ENCODE assay signal across 11 mouse cellular contexts in the genomic region with DNA sequence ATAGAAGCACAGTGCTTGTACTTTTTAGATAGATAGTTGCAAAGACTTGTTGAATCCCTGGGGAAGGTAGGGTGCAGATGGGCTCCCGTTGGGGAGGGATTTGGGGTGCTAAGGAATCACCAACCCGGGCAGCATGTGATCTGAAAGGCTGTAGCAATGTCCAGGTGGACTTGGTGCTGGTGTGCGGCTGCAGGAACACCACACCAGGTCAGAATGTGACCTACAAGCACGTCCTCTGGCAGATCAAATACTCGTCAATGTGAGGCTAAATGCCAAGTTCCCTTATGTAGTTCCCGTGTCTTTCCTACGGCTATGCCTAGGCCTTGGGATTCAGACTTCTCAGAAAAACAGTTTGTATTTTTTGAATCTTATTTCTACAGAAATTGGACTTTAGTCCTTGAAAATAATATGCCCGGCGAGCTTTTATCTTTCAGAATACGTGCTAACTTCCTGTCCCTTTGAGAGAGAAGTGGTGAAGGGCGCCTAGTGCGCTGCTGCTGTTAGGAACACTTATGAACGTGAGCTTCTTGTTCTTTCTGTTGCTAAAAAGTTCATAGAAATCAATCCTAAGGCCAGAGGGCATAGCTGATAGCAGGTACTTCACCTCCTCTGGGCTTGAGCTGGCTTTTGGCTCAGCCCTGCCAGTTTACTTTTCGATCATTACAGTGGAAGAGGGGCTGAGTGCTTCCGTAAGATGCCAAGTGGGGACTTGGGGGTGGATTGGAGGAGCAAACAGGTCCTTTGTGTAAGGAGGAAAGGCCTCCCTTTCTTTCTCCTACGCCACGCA. TPM values are rescaled to one million over a fixed set of nuclear protein-coding genes. Genes with fewer than 3 reads are reported as not detected.
DNase-seq lines count a peak whose midpoint lies in the region; ATAC-seq and TF ChIP-seq lines count a peak whose summit lies in the region.
"Had no signal": no experiment of that assay in that cellular context is flagged by ENCODE, and none has a peak within 500 bp of the region (broad histone marks: within the 10 kb centered on the region; RNA-seq: fewer than 3 reads in every experiment).

No protein-coding gene starts in this region.

- H3K4me2 ChIP-seq in heart, embryonic 11.5 days, result no peak overlapping the region
- no peak overlapping the region for H3K4me2 ChIP-seq in forebrain, embryonic 11.5 days (ENCODE audit: low read depth, low read length, severe bottlenecking)
- H3K4me2 ChIP-seq: forebrain, embryonic 12.5 days; limb, embryonic 12.5 days had no signal

- TF ChIP-seq POLR2A in liver, adult 2 months (IDR thresholded peaks at IDR 0.05; ENCODE audit: extremely low read depth, insufficient read depth, low read length), result no peak

- no peaks in the 10 kb centered on the region for H3K9me3 ChIP-seq in heart, embryonic 11.5 days (replicated peaks; ENCODE audit: control insufficient read depth, low read length)
- H3K9me3 ChIP-seq in forebrain, embryonic 11.5 days (ENCODE audit: control insufficient read depth, low read length), result no peaks in the 10 kb centered on the region

- no peak overlapping the region for H3K4me3 ChIP-seq in heart, embryonic 11.5 days (ENCODE audit: low read depth, low read length)
- no peak overlapping the region for H3K4me3 ChIP-seq in liver, adult 2 months (ENCODE audit: insufficient read depth, low read depth, low read length)
- no peak overlapping the region for H3K4me3 ChIP-seq in forebrain, embryonic 11.5 days (ENCODE audit: low read depth, low read length)
- H3K4me3 ChIP-seq: forebrain, embryonic 12.5 days; limb, embryonic 12.5 days had no signal

- no peak for ATAC-seq in heart, embryonic 11.5 days (replicated peaks; ENCODE audit: insufficient number of reproducible peaks, low FRiP score, low TSS enrichment)
- ATAC-seq in forebrain, embryonic 11.5 days (replicated peaks; ENCODE audit: low FRiP score), result no peak

- H3K36me3 ChIP-seq in heart, embryonic 11.5 days (ENCODE audit: control insufficient read depth, insufficient read depth, low read length), result no peaks in the 10 kb centered on the region; the same call in 1 of the 2 replicates
- H3K36me3 ChIP-seq in liver, adult 2 months (ENCODE audit: control insufficient read depth, insufficient read depth, low read length), result no peaks in the 10 kb centered on the region
- no peaks in the 10 kb centered on the region; the same call in 1 of the 2 replicates for H3K36me3 ChIP-seq in forebrain, embryonic 11.5 days (ENCODE audit: control insufficient read depth, insufficient read depth, low read length)

- H3K9ac ChIP-seq in heart, embryonic 11.5 days (ENCODE audit: low read depth, low read length), result no peak overlapping the region; the same call in 1 of the 2 replicates
- H3K9ac ChIP-seq in liver, adult 2 months (ENCODE audit: low read depth, low read length), result peak overlapping the region; percentile 1; the same call in 1 of the 2 replicates
- H3K9ac ChIP-seq in forebrain, embryonic 11.5 days (ENCODE audit: low read length), result no peak overlapping the region
- H3K9ac ChIP-seq: forebrain, embryonic 12.5 days; limb, embryonic 12.5 days had no signal

- peak; percentile 88 for DNase-seq in heart, adult 11 months
- DNase-seq in liver, adult 2 months (ENCODE audit: extremely low read depth, low read depth, low spot score), result peak; percentile 91
- DNase-seq in liver, result no peak
- DNase-seq in induced T-regulatory cell, adult 2 months (ENCODE audit: low read depth), result peak; percentile 62
- DNase-seq in lung, postnatal 25 days (ENCODE audit: low spot score), result peak; percentile 62
- no peak for DNase-seq in c-Kit-positive CD71-positive TER-119-positive erythroid progenitor cells, embryonic 14.5 days (ENCODE audit: low spot score)
- no peak for DNase-seq in forebrain, embryonic 11.5 days (ENCODE audit: low spot score)
- DNase-seq: cerebellum, postnatal 36 days had no signal

- no peak overlapping the region; the same call in 1 of the 2 replicates for H3K27ac ChIP-seq in heart, embryonic 11.5 days (ENCODE audit: low read depth, low read length)
- H3K27ac ChIP-seq in liver, adult 2 months (replicated peaks; ENCODE audit: insufficient read depth, low read depth, low read length), result peak overlapping the region; percentile 59
- H3K27ac ChIP-seq in forebrain, embryonic 11.5 days (ENCODE audit: low read depth, low read length), result no peak overlapping the region
- H3K27ac ChIP-seq: forebrain, embryonic 12.5 days; limb, embryonic 12.5 days had no signal

- WGBS in heart, embryonic 11.5 days (ENCODE audit: insufficient replicate concordance), result 68% methylated on average over 17 of the region's 17 CpGs
- 17% methylated on average over 17 of the region's 17 CpGs for WGBS in liver, adult 2 months
- 77% methylated on average over 17 of the region's 17 CpGs for WGBS in forebrain, embryonic 11.5 days

- H3K79me2 ChIP-seq in liver, adult 2 months (ENCODE audit: control insufficient read depth, insufficient read depth, low read length), result peaks cover 48% of the 10 kb centered on the region

- H3K27me3 ChIP-seq in heart, embryonic 11.5 days (ENCODE audit: control insufficient read depth, insufficient read depth, low read length), result no peaks in the 10 kb centered on the region
- H3K27me3 ChIP-seq in liver, adult 2 months (ENCODE audit: control insufficient read depth, insufficient read depth, low read length), result no peaks in the 10 kb centered on the region
- H3K27me3 ChIP-seq in forebrain, embryonic 11.5 days (ENCODE audit: control insufficient read depth, insufficient read depth, low read length), result no peaks in the 10 kb centered on the region
- H3K27me3 ChIP-seq: forebrain, embryonic 12.5 days; limb, embryonic 12.5 days had no signal

- no peak for TF ChIP-seq CTCF in liver, adult 2 months (IDR thresholded peaks at IDR 0.05; ENCODE audit: low read depth, low read length)

- H3K4me1 ChIP-seq in heart, embryonic 11.5 days (ENCODE audit: control insufficient read depth, insufficient read depth, low read length), result peaks cover 43% of the 10 kb centered on the region
- H3K4me1 ChIP-seq in liver, adult 2 months (ENCODE audit: control insufficient read depth, insufficient read depth, low read length), result peaks cover 42% of the 10 kb centered on the region
- H3K4me1 ChIP-seq in forebrain, embryonic 11.5 days (replicated peaks; ENCODE audit: control insufficient read depth, insufficient read depth, low read length), result peaks cover 5% of the 10 kb centered on the region; the same call in 1 of the 2 replicates

RNA-seq across cellular contexts. Expression of gene Pptc7, which starts 7.6 kb away (rescaled TPM):
- polyA plus RNA-seq in heart, embryonic 11.5 days (2014; fragmentation: Nextera tagmentation; extraction: Ambion mirVana), result 10.2 and 12.3 TPM in 2 replicates
- total RNA-seq in liver, adult 2 months (2014; rRNA removed), result 16.3 and 17.6 TPM in 2 replicates
- polyA plus RNA-seq in liver, adult 2 months (2012; rRNA removed), result 8.7 and 9.5 TPM in 2 replicates
- 9.1 and 9.8 TPM in 2 replicates for polyA plus RNA-seq in forebrain, embryonic 11.5 days (2014; fragmentation: Nextera tagmentation; extraction: Ambion mirVana)

RNA-seq across cellular contexts. Expression of gene Tctn1, which starts 27.5 kb away (rescaled TPM):
- polyA plus RNA-seq in heart, embryonic 11.5 days (2014; fragmentation: Nextera tagmentation; extraction: Ambion mirVana), result 1.7 and 2.2 TPM in 2 replicates
- total RNA-seq in liver, adult 2 months (2014; rRNA removed), result 1.6 and 1.9 TPM in 2 replicates
- polyA plus RNA-seq in liver, adult 2 months (2012; rRNA removed), result 3.5 and 5.9 TPM in 2 replicates
- 5.2 and 7.5 TPM in 2 replicates for polyA plus RNA-seq in forebrain, embryonic 11.5 days (2014; fragmentation: Nextera tagmentation; extraction: Ambion mirVana)

Comparison
In these comparisons a context has a peak if more than half of its experiments do, and no peak if none do; other contexts are left out.
1. DNase-seq: peak in heart, adult 11 months (single experiment), liver, adult 2 months (single experiment), induced T-regulatory cell, adult 2 months (single experiment) and lung, postnatal 25 days (single experiment); none in liver (single experiment), c-Kit-positive CD71-positive TER-119-positive erythroid progenitor cells, embryonic 14.5 days (single experiment) and forebrain, embryonic 11.5 days (single experiment).